Mouse (Mus musculus): ENCODE measurements at regions not wholly inside any gene's neighbourhood (a gene's known extent, or its start where the extent isn't known, plus 50 kb on each side); places are given as distances from the start of the nearest gene placed in this dataset.

GRCm38 (mm10) chr6:12809601-12810000, 60.4 kb upstream of the Thsd7a start:
- TF ChIP-seq CHD2 (IDR thresholded peaks at IDR 0.05; ENCODE audit: low read length), result no peak
- TF ChIP-seq JUN (IDR thresholded peaks at IDR 0.05; ENCODE audit: insufficient read depth, low read depth, low read length), result no peak
- no peak for TF ChIP-seq UBTF (IDR thresholded peaks at IDR 0.05; ENCODE audit: low read depth, low read length)
- TF ChIP-seq PAX5 (IDR thresholded peaks at IDR 0.05; ENCODE audit: low read length), result no peak
- TF ChIP-seq ELF1 (IDR thresholded peaks at IDR 0.05; ENCODE audit: low read depth, low read length), result no peak
- no peak for TF ChIP-seq MAFK (IDR thresholded peaks at IDR 0.05; ENCODE audit: insufficient replicate concordance, low read length)
- TF ChIP-seq MXI1 (IDR thresholded peaks at IDR 0.05; ENCODE audit: low read depth, low read length), result no peak
- no peak for TF ChIP-seq EP300 (IDR thresholded peaks at IDR 0.05; ENCODE audit: low read length)
- TF ChIP-seq ZKSCAN1 (IDR thresholded peaks at IDR 0.05; ENCODE audit: borderline replicate concordance, low read depth, low read length), result no peak
- TF ChIP-seq GABPA (IDR thresholded peaks at IDR 0.05; ENCODE audit: insufficient replicate concordance, low read depth, low read length), result no peak
- no peak for TF ChIP-seq HCFC1 (IDR thresholded peaks at IDR 0.05; ENCODE audit: low read depth, low read length)
- no peak for TF ChIP-seq CHD1 (IDR thresholded peaks at IDR 0.05; ENCODE audit: low read depth, low read length)
- no peak for TF ChIP-seq POLR2A (IDR thresholded peaks at IDR 0.05; ENCODE audit: low read depth, low read length)
- dilution Hi-C loops (cut with MboI; ENCODE audit: extremely low pct_ligation_motif_present, extremely low pct_unique_long_range_greater_than_20kb, low sequenced_read_pairs), result no loop called here
- no peak overlapping the region for H3K9ac ChIP-seq (ENCODE audit: insufficient read depth, low read depth)

More at GRCm38 (mm10) chr6:12809601-12810000, 60.4 kb upstream of the Thsd7a start:
- Histone ChIP-seq H3K79me2 (replicated peaks; ENCODE audit: control insufficient read depth, extremely low read depth, insufficient read depth, poor library complexity, severe bottlenecking) (no peaks in the 10 kb centered on the region), H3K36me3 (replicated peaks in 1 of 2; ENCODE audit: control insufficient read depth in 1 of 2, insufficient read depth in 1 of 2, low read length in 1 of 2) (no peaks in the 10 kb centered on the region), H3K27me3 (replicated peaks) (no peaks in the 10 kb centered on the region), H3K27ac (ENCODE audit: insufficient read depth, low read depth) (no peak overlapping the region), H3K9me3 (replicated peaks; ENCODE audit: low read length) (no peaks in the 10 kb centered on the region), H3K4me3 (replicated peaks in 1 of 3; ENCODE audit: low read depth in 2 of 3, low read length in 2 of 3, poor library complexity in 1 of 3) (no peak overlapping the region), H3K4me1 (ENCODE audit: control insufficient read depth in 1 of 2, insufficient read depth in 2 of 2) (no peaks in the 10 kb centered on the region), H3K4me2 (ENCODE audit: insufficient read depth, low read depth, poor library complexity, severe bottlenecking) (no peak overlapping the region)
- no peak for DNase-seq (ENCODE audit: extremely low read depth)
- in situ Hi-C loops (cut with MboI; ENCODE audit: low pct_ligation_motif_present, low pct_unique_long_range_greater_than_20kb, low sequenced_read_pairs), result no loop called here
